Mouse (Mus musculus) MEL (cell line): ENCODE measurements around the gene AC124108.1. TPM values are rescaled to one million over a fixed set of nuclear protein-coding genes. Genes with fewer than 3 reads are reported as not detected.

Source experiments
- DNase-seq: peaks from one replicate; pipeline ENCODE4 v3.0.0; 2011; ENCODE audit warnings: low read depth, low spot score
- H3K27ac ChIP-seq: 2 replicates; pipeline ENCODE4 v1.5.1; 2012; ENCODE audit warnings: low read depth, mild to moderate bottlenecking, control low read depth, low read length, moderate library complexity; ENCODE audit not compliant: control insufficient read depth
- H3K27me3 ChIP-seq, 2 experiments: fragments of 150-350 bp in 1 of 2; sonication (generic) in 1 of 2; 2 replicates each; pipeline ENCODE4 v1.6.1; 2012; ENCODE audit warnings: low read length in 2 of 2, mild to moderate bottlenecking in 2 of 2, improper control_type of control experiment in 1 of 2, moderate library complexity in 1 of 2; ENCODE audit not compliant: insufficient read depth in 2 of 2, control insufficient read depth in 1 of 2
- H3K36me3 ChIP-seq, 2 experiments: 2 replicates each; pipeline ENCODE4 v1.6.1; 2012 to 2014; ENCODE audit warnings: low read length in 2 of 2, improper control_type of control experiment in 1 of 2, inconsistent platforms in 1 of 2, mild to moderate bottlenecking in 1 of 2; ENCODE audit not compliant: insufficient read depth in 2 of 2, control insufficient read depth in 1 of 2
- H3K4me1 ChIP-seq, 2 experiments: fragments of 150-350 bp in 1 of 2; sonication (generic) in 1 of 2; 2 replicates each; pipeline ENCODE4 v1.6.1; 2012; ENCODE audit warnings: low read length in 2 of 2, improper control_type of control experiment in 1 of 2, mild to moderate bottlenecking in 1 of 2; ENCODE audit not compliant: insufficient read depth in 2 of 2, control insufficient read depth in 1 of 2
- H3K4me3 ChIP-seq, 2 experiments: fragments of 150-350 bp in 1 of 2; sonication (generic) in 1 of 2; 2 replicates each; pipeline ENCODE4 v1.5.1; 2012; ENCODE audit warnings: low read depth in 2 of 2, low read length in 2 of 2, mild to moderate bottlenecking in 2 of 2, moderate library complexity in 2 of 2, control low read depth in 1 of 2, improper control_type of control experiment in 1 of 2; ENCODE audit not compliant: control insufficient read depth in 1 of 2, insufficient read depth in 1 of 2
- H3K79me2 ChIP-seq: 2 replicates; pipeline ENCODE4 v1.6.1; 2012; ENCODE audit warnings: mild to moderate bottlenecking, low read length, moderate library complexity; ENCODE audit not compliant: control insufficient read depth, poor library complexity, insufficient read depth
- H3K9ac ChIP-seq: 2 replicates; pipeline ENCODE4 v1.6.1; 2012; ENCODE audit warnings: low read depth, mild to moderate bottlenecking, control low read depth, low read length, moderate library complexity; ENCODE audit not compliant: control insufficient read depth, poor library complexity, severe bottlenecking
- H3K9me3 ChIP-seq: fragments of 150-350 bp; sonication (generic); replicated peaks from 2 replicates; pipeline ENCODE4 v1.6.1; 2012; ENCODE audit warnings: mild to moderate bottlenecking, low read length, improper control_type of control experiment, moderate library complexity; ENCODE audit not compliant: insufficient read depth
- CHD1 ChIP-seq: IDR thresholded peaks from 2 replicates; pipeline ENCODE4 v1.6.1; 2012; ENCODE audit warnings: low read depth, mild to moderate bottlenecking, inconsistent platforms, low read length, improper control_type of control experiment
- ELF1 ChIP-seq: IDR thresholded peaks from 2 replicates; pipeline ENCODE4 v1.6.1; 2014; ENCODE audit warnings: low read depth, mild to moderate bottlenecking, inconsistent platforms, low read length, improper control_type of control experiment, moderate library complexity
- ETS1 ChIP-seq: IDR thresholded peaks from 2 replicates; pipeline ENCODE4 v1.6.1; 2012; ENCODE audit warnings: low read depth, mild to moderate bottlenecking, inconsistent platforms, low read length, improper control_type of control experiment, moderate library complexity
- GABPA ChIP-seq: IDR thresholded peaks from 2 replicates; pipeline ENCODE4 v1.6.1; 2012; ENCODE audit warnings: low read depth, mild to moderate bottlenecking, inconsistent platforms, low read length, improper control_type of control experiment, moderate library complexity
- HCFC1 ChIP-seq: IDR thresholded peaks from 2 replicates; pipeline ENCODE4 v1.6.1; 2012; ENCODE audit warnings: low read depth, mild to moderate bottlenecking, inconsistent platforms, low read length, improper control_type of control experiment, moderate library complexity
- MAX ChIP-seq: IDR thresholded peaks from 2 replicates; pipeline ENCODE4 v1.6.1; 2011; ENCODE audit warnings: low read length, improper control_type of control experiment
- MXI1 ChIP-seq: IDR thresholded peaks from 2 replicates; pipeline ENCODE4 v1.6.1; 2011; ENCODE audit warnings: mild to moderate bottlenecking, low read depth, low read length, improper control_type of control experiment
- MYB ChIP-seq: IDR thresholded peaks from 2 replicates; pipeline ENCODE4 v1.6.1; 2011; ENCODE audit warnings: mild to moderate bottlenecking, low read depth, low read length, improper control_type of control experiment
- MYC ChIP-seq: IDR thresholded peaks from 2 replicates; pipeline ENCODE4 v1.6.1; 2011; ENCODE audit warnings: low read depth, mild to moderate bottlenecking, low read length, improper control_type of control experiment, moderate library complexity
- NRF1 ChIP-seq: IDR thresholded peaks from 2 replicates; pipeline ENCODE4 v1.6.1; 2014; ENCODE audit warnings: low read depth, mild to moderate bottlenecking, inconsistent platforms, low read length, improper control_type of control experiment, moderate library complexity; ENCODE audit not compliant: poor library complexity, insufficient read depth, severe bottlenecking
- POLR2A ChIP-seq, 2 experiments: IDR thresholded peaks; 2 replicates each; pipeline ENCODE4 v1.6.1; 2011 to 2012; ENCODE audit warnings: low read length in 2 of 2, mild to moderate bottlenecking in 2 of 2, control low read depth in 1 of 2, improper control_type of control experiment in 1 of 2, low read depth in 1 of 2, moderate library complexity in 1 of 2; ENCODE audit not compliant: control insufficient read depth in 1 of 2, insufficient read depth in 1 of 2, poor library complexity in 1 of 2
- POLR2AphosphoS2 ChIP-seq: IDR thresholded peaks from 2 replicates; pipeline ENCODE4 v1.6.1; 2011; ENCODE audit warnings: low read length, improper control_type of control experiment
- POLR2AphosphoS5 ChIP-seq: IDR thresholded peaks from 2 replicates; pipeline ENCODE4 v1.6.1; 2012; ENCODE audit warnings: low read depth, borderline replicate concordance, mild to moderate bottlenecking, inconsistent platforms, low read length, moderate library complexity, mixed read lengths
- RCOR1 ChIP-seq: IDR thresholded peaks from 2 replicates; pipeline ENCODE4 v1.6.1; 2012; ENCODE audit warnings: low read depth, mild to moderate bottlenecking, inconsistent platforms, low read length, improper control_type of control experiment
- SMC3 ChIP-seq: IDR thresholded peaks from 2 replicates; pipeline ENCODE4 v1.6.1; 2011; ENCODE audit warnings: low read depth, low read length, improper control_type of control experiment
- TBP ChIP-seq: IDR thresholded peaks from 2 replicates; pipeline ENCODE4 v1.8.0; 2011; ENCODE audit warnings: low read depth, low read length, improper control_type of control experiment
- TCF12 ChIP-seq: IDR thresholded peaks from 2 replicates; pipeline ENCODE4 v1.6.1; 2014; ENCODE audit warnings: low read depth, mild to moderate bottlenecking, inconsistent platforms, low read length, improper control_type of control experiment, moderate library complexity
- UBTF ChIP-seq: IDR thresholded peaks from 2 replicates; pipeline ENCODE4 v1.6.1; 2012; ENCODE audit warnings: low read depth, mild to moderate bottlenecking, inconsistent platforms, low read length, improper control_type of control experiment, moderate library complexity, borderline replicate concordance; ENCODE audit not compliant: insufficient read depth
- USF1 ChIP-seq: IDR thresholded peaks from 2 replicates; pipeline ENCODE4 v1.6.1; 2014; ENCODE audit warnings: low read depth, mild to moderate bottlenecking, inconsistent platforms, low read length, improper control_type of control experiment, moderate library complexity
- USF2 ChIP-seq, 2 experiments: IDR thresholded peaks; 2 replicates each; pipeline ENCODE4 v1.6.1; 2011 to 2012; ENCODE audit warnings: improper control_type of control experiment in 2 of 2, low read length in 2 of 2, borderline replicate concordance in 1 of 2, inconsistent platforms in 1 of 2, low read depth in 1 of 2, mild to moderate bottlenecking in 1 of 2; ENCODE audit not compliant: insufficient read depth in 1 of 2
- ZC3H11A ChIP-seq: IDR thresholded peaks from 2 replicates; pipeline ENCODE4 v1.6.1; 2012; ENCODE audit warnings: low read depth, mild to moderate bottlenecking, inconsistent platforms, low read length, improper control_type of control experiment
- ZKSCAN1 ChIP-seq: IDR thresholded peaks from 2 replicates; pipeline ENCODE4 v1.6.1; 2012; ENCODE audit warnings: low read depth, mild to moderate bottlenecking, inconsistent platforms, low read length, improper control_type of control experiment, moderate library complexity
- ZMIZ1 ChIP-seq: IDR thresholded peaks from 2 replicates; pipeline ENCODE4 v1.6.1; 2012; ENCODE audit warnings: low read depth, mild to moderate bottlenecking, inconsistent platforms, low read length, improper control_type of control experiment, moderate library complexity
- polyA plus RNA-seq, 2 experiments: library from polyadenylated mRNA; stranded (reverse) in 1 of 2; unstranded in 1 of 2; fragments of >175 nt in 1 of 2; fragments of >200 nt in 1 of 2; gene quantifications; 2 replicates each; pipeline versions ENCODE4 v1.2.1 to v1.2.4; 2012; ENCODE audit warnings: low replicate concordance in 2 of 2, low read depth in 1 of 2; ENCODE audit not compliant: insufficient read length in 2 of 2, insufficient read depth in 1 of 2, missing spikeins in 1 of 2
- total RNA-seq: library from RNA; depleted of rRNA; stranded (reverse); fragments of 300-350 nt; gene quantifications from 2 replicates; pipeline ENCODE4 v1.2.3, GENCODE M21; 2012

AC124108.1 gene
- total and polyA plus RNA-seq, 3 experiments: not detected

GRCm38 (mm10) chr1:132231470-132232274, 40.4 kb downstream of the AC124108.1 start:
- Histone ChIP-seq H3K9me3 (no peaks in the 10 kb centered on the region), H3K9ac (no peak overlapping the region), H3K36me3 (no peaks in the 10 kb centered on the region), H3K79me2 (no peaks in the 10 kb centered on the region), H3K27me3 (peaks cover 6 to 13% of the 10 kb centered on the region in 2 experiments), H3K4me3 (no peak overlapping the region), H3K27ac (no peak overlapping the region), H3K4me1 (no peaks in the 10 kb centered on the region)
- TF ChIP-seq HCFC1 (no peak), GABPA (no peak), TCF12 (no peak), ELF1 (no peak), POLR2AphosphoS2 (no peak), MXI1 (no peak)
- DNase-seq: no peak

GRCm38 (mm10) chr1:132233566-132233965, 42.3 kb downstream of the AC124108.1 start:
- Histone ChIP-seq H3K27me3 (peaks cover 6 to 11% of the 10 kb centered on the region in 2 experiments), H3K4me3 (no peak overlapping the region), H3K27ac (no peak overlapping the region), H3K9me3 (no peaks in the 10 kb centered on the region), H3K9ac (no peak overlapping the region), H3K79me2 (no peaks in the 10 kb centered on the region), H3K36me3 (no peaks in the 10 kb centered on the region), H3K4me1 (no peaks in the 10 kb centered on the region)
- TF ChIP-seq SMC3: no peak
- no peak for TF ChIP-seq TBP
- TF ChIP-seq ETS1: no peak
- TF ChIP-seq NRF1: no peak
- TF ChIP-seq CHD1: no peak
- TF ChIP-seq ZKSCAN1: no peak
- DNase-seq: no peak

GRCm38 (mm10) chr1:132234757-132235273, 43.6 kb downstream of the AC124108.1 start:
- Histone ChIP-seq H3K36me3 (no peaks in the 10 kb centered on the region), H3K27ac (no peak overlapping the region), H3K9ac (no peak overlapping the region), H3K4me1 (no peaks in the 10 kb centered on the region), H3K4me3 (no peak overlapping the region), H3K79me2 (no peaks in the 10 kb centered on the region), H3K27me3 (peaks cover 9 to 11% of the 10 kb centered on the region in 2 experiments), H3K9me3 (no peaks in the 10 kb centered on the region)
- no peak for DNase-seq
- no peak for TF ChIP-seq POLR2A (IDR thresholded peaks at IDR 0.05; ENCODE audit: control insufficient read depth in 1 of 2, insufficient read depth in 1 of 2, low read depth in 1 of 2, low read length in 2 of 2, poor library complexity in 1 of 2)
- no peak for TF ChIP-seq GABPA
- no peak for TF ChIP-seq ELF1
- TF ChIP-seq POLR2AphosphoS5: no peak
- TF ChIP-seq MXI1: no peak
- no peak for TF ChIP-seq RCOR1
- TF ChIP-seq ZC3H11A: no peak
- no peak for TF ChIP-seq TBP
- no peak for TF ChIP-seq NRF1
- TF ChIP-seq MAX: no peak
- no peak for TF ChIP-seq ZMIZ1
- no peak for TF ChIP-seq USF1
- TF ChIP-seq USF2 (IDR thresholded peaks at IDR 0.05; ENCODE audit: borderline replicate concordance in 1 of 2, insufficient read depth in 1 of 2, low read depth in 1 of 2, low read length in 2 of 2): no peak
- TF ChIP-seq MYC: no peak
- TF ChIP-seq UBTF: no peak
- no peak for TF ChIP-seq MYB
- no peak for TF ChIP-seq TCF12
- no peak for TF ChIP-seq ETS1
